Mouse (Mus musculus): ENCODE results near the gene Id3.
A peak's percentile ranks its signal among the peaks of the same experiment; 100 is the strongest.

Gene Id3

GRCm38 (mm10) chr4:136148342-136149044, 5.2 kb downstream of the Id3 start:
- DNase-seq = peak; percentile 73

GRCm38 (mm10) chr4:136149045-136149379, 5.7 kb downstream of the Id3 start:
- DNase-seq = no peak

GRCm38 (mm10) chr4:136149734-136150133, 6.4 kb downstream of the Id3 start:
- peak; percentile 80 for DNase-seq

- DNase-seq = no peak
Measured at GRCm38 (mm10) chr4:136150596-136150995, 7.3 kb downstream of the Id3 start.

DNA sequence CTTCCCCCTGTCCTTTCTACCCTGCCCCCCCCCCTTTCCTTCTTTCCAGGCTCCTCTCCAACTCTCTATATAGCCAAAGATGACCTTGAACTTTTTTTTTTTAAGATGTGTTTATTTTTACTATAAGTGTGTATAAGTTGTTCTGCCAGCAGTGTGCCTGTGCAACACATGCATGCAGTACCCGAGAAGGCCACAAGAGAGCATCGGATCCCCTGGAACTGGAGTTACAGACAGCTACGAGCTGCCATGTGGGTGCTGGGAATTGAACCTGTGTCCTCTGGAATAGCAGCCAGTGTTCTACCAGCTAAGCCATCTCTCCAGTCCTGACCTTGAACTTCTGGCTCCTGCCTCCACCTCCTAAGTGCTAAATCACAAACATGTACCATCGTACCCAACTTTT, 9.5 kb downstream of the Id3 start:
- DNase-seq = no peak

GRCm38 (mm10) chr4:136154462-136154861, 11.2 kb downstream of the Id3 start:
- no peak for DNase-seq

DNA sequence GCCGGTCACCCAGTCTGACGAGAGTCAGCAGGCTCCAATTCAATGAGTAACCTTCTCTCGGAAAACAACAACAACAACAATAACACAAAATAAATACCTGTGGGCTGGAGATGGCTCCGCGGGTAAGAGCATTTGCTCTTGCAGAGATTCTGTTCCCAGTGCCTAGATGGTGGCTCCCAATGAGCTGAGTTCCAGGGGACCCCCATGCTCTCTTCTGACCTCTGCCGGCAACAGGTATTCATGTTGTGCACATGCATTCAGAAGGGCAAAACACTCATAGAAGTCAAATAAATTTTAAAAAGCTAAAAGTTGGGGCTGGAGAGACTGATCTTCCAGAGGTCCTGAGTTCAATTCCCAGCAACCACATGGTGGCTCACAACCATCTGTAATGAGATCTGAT, 15.2 kb downstream of the Id3 start:
- DNase-seq = no peak

DNA sequence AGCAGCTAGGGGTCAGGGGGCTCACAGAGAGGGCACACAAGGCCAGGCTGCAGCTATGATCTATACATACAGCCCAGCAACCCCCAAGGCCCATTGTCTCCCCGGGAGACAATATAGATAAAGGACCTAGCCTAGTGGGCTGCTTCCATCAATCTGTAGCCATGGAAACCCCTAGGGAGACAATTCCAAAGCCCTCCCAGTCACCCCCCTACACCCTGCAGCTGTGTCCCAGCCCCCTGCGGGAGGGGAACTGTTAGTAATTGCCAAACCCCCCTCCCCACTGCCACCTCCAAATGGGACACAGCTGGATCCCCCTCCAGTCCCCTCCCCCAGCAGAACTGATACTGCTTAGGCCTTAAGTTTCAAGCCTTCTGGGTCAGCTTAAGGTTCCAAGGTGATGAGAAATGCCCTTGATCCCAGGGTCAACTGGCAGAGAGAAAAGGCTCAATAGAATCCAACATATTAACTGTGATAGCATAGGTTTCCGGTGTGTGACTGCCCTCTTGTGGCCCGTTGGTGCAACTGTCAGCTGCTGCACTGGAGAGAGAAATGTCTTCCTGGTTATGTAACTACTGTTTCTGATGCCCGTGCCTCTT, 16.6 kb downstream of the Id3 start:
- DNase-seq = peak; percentile 87

DNA sequence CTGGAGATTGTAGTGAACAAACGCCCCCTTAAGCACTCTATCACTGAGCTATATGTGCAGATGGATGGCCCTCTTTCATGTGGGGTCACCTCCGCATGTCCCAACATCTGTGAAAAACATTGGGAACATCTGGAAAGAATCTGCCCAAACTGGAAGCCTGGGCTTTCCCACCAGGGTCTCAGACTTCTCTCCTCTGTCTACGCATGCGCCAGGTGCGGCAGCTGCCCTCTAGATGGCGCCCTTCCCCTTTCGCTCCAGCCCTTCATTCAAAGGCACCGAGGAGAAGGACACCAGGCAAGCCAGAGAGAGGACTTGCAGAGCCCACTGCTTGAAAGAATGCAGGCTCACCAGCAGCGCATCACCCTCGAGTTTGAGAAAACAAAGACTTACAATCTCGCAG, 20.2 kb downstream of the Id3 start:
- DNase-seq = peak; percentile 91

DNA sequence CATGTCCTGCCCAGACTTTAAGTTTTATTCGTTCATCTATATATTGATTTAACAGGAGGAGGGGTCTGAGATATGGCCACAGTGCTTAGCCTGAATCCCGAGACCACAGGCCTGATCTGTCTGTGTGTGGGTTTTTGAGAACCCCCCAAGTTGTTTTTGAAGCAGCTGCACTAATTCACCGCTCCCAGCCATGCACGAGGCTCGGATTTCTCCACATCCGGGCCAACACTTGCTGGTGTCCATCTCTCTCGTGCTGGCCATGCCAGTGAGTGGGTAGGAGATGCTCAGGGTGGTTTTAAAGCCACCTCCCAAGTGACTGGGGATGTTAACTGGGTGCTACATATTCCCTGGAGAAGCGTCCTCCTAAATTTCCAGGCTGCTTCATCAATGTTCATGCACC, 21.7 kb downstream of the Id3 start:
- no peak for DNase-seq

DNA sequence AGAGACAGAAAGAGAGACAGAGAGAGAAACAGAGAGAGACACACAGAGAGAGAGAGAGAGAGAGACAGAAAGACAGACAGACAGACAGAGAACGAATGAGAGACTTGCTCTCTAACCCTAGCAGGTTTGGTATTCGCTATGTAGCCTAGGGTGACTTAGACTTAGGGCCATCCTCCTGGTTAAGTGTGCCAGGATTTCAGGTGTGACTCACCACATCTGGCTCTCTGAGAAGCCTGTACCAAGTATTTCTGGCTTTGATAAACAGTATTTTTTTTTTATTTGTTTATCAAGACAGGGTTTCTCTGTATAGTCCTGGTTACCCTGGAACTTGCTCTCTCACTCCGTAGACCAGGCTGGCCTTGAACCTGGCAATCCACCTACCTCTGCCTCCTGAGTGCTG, 24.4 kb downstream of the Id3 start:
- DNase-seq = no peak

DNA sequence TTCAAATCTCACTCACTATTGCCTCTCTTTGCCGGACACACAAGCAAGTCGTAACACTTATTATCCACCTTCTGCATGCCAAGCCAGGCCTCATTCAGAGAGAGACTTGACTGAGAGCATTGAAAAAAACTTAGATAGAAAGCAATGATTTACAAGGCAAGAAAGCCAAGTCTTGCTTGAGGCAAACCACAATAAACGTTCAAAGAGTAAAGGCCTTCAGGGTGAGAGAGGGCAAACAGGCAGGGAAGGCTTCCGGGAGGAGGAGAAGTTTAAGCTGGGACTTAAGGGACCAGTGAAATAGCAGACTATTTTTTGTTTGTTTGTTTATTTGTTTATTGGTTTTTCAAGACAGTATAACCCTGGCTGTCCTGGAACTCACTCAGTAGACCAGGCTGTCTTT, 27.1 kb downstream of the Id3 start:
- DNase-seq = no peak

- DNase-seq = no peak
Measured at GRCm38 (mm10) chr4:136171455-136171854, 28.2 kb downstream of the Id3 start.

GRCm38 (mm10) chr4:136172011-136172541, 28.8 kb downstream of the Id3 start, which contains the start of gene E2f2:
TSS of gene E2f2 (plus strand) at chr4:136172394.
- DNase-seq = peak; percentile 81

GRCm38 (mm10) chr4:136172542-136173209, 29.4 kb downstream of the Id3 start:
- DNase-seq = peak; percentile 66

GRCm38 (mm10) chr4:136173210-136173715, 30.0 kb downstream of the Id3 start:
- no peak for DNase-seq

- DNase-seq = peak; percentile 80
Measured at GRCm38 (mm10) chr4:136174216-136175193, 31.2 kb downstream of the Id3 start.

- DNase-seq = no peak
Measured at GRCm38 (mm10) chr4:136176022-136176552, 32.8 kb downstream of the Id3 start.

DNA sequence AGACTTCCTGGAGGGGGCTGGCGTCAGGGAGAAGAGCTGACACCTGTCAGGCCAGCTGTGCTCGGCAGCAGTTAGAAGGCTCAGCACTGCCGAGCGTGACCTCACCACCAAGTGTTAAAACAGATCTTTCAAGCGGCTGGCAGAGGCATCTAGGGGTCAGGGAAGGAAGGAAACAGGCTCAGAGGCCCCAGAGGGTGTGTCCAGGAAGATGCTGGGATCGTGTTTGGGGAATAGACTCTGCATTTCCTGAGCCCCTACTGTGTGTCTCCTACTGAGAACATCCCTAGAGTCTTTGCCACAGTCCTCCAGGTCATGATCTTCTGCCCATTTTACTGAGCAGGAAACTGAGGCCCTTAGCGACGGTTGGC, 33.9 kb downstream of the Id3 start:
- DNase-seq = no peak

- DNase-seq = peak; percentile 86
Measured at GRCm38 (mm10) chr4:136177612-136178474, 34.5 kb downstream of the Id3 start.

DNA sequence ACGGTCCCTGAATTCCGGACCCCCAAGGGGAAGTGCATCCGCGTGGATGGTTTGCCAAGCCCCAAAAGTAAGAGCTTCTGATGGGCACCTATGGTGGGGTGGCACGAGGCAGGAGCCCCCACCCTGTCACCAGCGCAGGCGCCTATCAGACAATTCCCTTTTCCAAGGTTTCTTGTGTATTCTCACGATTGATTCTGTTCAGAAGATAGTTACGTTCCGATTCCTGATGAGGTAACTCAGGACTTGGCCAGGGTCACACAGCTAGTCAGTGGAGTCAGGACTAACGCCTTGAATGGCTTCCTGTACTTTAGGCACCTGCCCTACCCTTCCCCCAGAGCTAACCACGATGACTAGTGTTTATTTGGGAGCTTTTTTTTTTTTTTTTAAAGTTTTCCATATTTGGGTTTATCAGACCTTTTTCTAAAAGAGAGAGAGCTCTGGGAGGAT, 35.2 kb downstream of the Id3 start:
- peak; percentile 43 for DNase-seq

Measured in lung, postnatal 36 days (tissue).